Mouse (Mus musculus): Measurements from ENCODE around the gene Chd9. TPM values are rescaled to one million over a fixed set of nuclear protein-coding genes. Genes with fewer than 3 reads are reported as not detected.

Gene Chd9
- polyA plus RNA-seq, 1 experiment, result 882 TPM

GRCm38 (mm10) chr8:90932934-90933333 is 104.8 kb downstream of the Chd9 start:
- Histone ChIP-seq H3K4me3 (replicated peaks; ENCODE audit: insufficient read depth, low read depth, low read length) (no peak overlapping the region), H3K4me1 (ENCODE audit: control insufficient read depth, insufficient read depth, low read length) (no peaks in the 10 kb centered on the region), H3K27me3 (ENCODE audit: control insufficient read depth, insufficient read depth, low read length) (no peaks in the 10 kb centered on the region), H3K27ac (ENCODE audit: insufficient read depth, low read length) (no peak overlapping the region)
- no peak for DNase-seq
- WGBS, result 72% methylated on average over 11 of the region's 11 CpGs
- no peak for TF ChIP-seq POLR2A (IDR thresholded peaks at IDR 0.05; ENCODE audit: borderline replicate concordance, insufficient read depth, low read length)
- no peak for TF ChIP-seq CTCF (IDR thresholded peaks at IDR 0.05; ENCODE audit: borderline replicate concordance, insufficient read depth, low read depth, low read length)

- no peak overlapping the region for H3K27ac ChIP-seq (ENCODE audit: insufficient read depth, low read length)
- no peak overlapping the region for H3K4me3 ChIP-seq (replicated peaks; ENCODE audit: insufficient read depth, low read depth, low read length)
- no peak for DNase-seq
- H3K27me3 ChIP-seq (ENCODE audit: control insufficient read depth, insufficient read depth, low read length), result no peaks in the 10 kb centered on the region
- TF ChIP-seq POLR2A (IDR thresholded peaks at IDR 0.05; ENCODE audit: borderline replicate concordance, insufficient read depth, low read length) (no peak), CTCF (IDR thresholded peaks at IDR 0.05; ENCODE audit: borderline replicate concordance, insufficient read depth, low read depth, low read length) (no peak)
- 45% methylated on average over 1 of the region's 1 CpGs for WGBS
- no peaks in the 10 kb centered on the region for H3K4me1 ChIP-seq (ENCODE audit: control insufficient read depth, insufficient read depth, low read length)
These were observed 106.6 kb downstream of the Chd9 start for GRCm38 (mm10) chr8:90934786-90935185.

- no peak for TF ChIP-seq CTCF (IDR thresholded peaks at IDR 0.05; ENCODE audit: borderline replicate concordance, insufficient read depth, low read depth, low read length)
- no peak for TF ChIP-seq POLR2A (IDR thresholded peaks at IDR 0.05; ENCODE audit: borderline replicate concordance, insufficient read depth, low read length)
- H3K4me1 ChIP-seq (ENCODE audit: control insufficient read depth, insufficient read depth, low read length), result no peaks in the 10 kb centered on the region
- no peak overlapping the region for H3K4me3 ChIP-seq (replicated peaks; ENCODE audit: insufficient read depth, low read depth, low read length)
- 44% methylated on average over 1 of the region's 1 CpGs for WGBS
- DNase-seq, result no peak
- H3K27me3 ChIP-seq (ENCODE audit: control insufficient read depth, insufficient read depth, low read length), result no peaks in the 10 kb centered on the region
- no peak overlapping the region for H3K27ac ChIP-seq (ENCODE audit: insufficient read depth, low read length)
These were observed 108.7 kb downstream of the Chd9 start for GRCm38 (mm10) chr8:90936840-90937239.

GRCm38 (mm10) chr8:90938352-90938930 is 110.3 kb downstream of the Chd9 start:
- Histone ChIP-seq H3K4me1 (ENCODE audit: control insufficient read depth, insufficient read depth, low read length) (no peaks in the 10 kb centered on the region), H3K27ac (ENCODE audit: insufficient read depth, low read length) (no peak overlapping the region), H3K4me3 (replicated peaks; ENCODE audit: insufficient read depth, low read depth, low read length) (no peak overlapping the region), H3K27me3 (ENCODE audit: control insufficient read depth, insufficient read depth, low read length) (no peaks in the 10 kb centered on the region)
- WGBS, result 83% methylated on average over 4 of the region's 4 CpGs
- no peak for TF ChIP-seq POLR2A (IDR thresholded peaks at IDR 0.05; ENCODE audit: borderline replicate concordance, insufficient read depth, low read length)
- no peak for TF ChIP-seq CTCF (IDR thresholded peaks at IDR 0.05; ENCODE audit: borderline replicate concordance, insufficient read depth, low read depth, low read length)
- no peak for DNase-seq

GRCm38 (mm10) chr8:90939867-90940266 is 111.7 kb downstream of the Chd9 start:
- TF ChIP-seq CTCF (IDR thresholded peaks at IDR 0.05; ENCODE audit: borderline replicate concordance, insufficient read depth, low read depth, low read length) (no peak), POLR2A (IDR thresholded peaks at IDR 0.05; ENCODE audit: borderline replicate concordance, insufficient read depth, low read length) (no peak)
- Histone ChIP-seq H3K27ac (ENCODE audit: insufficient read depth, low read length) (no peak overlapping the region), H3K27me3 (ENCODE audit: control insufficient read depth, insufficient read depth, low read length) (no peaks in the 10 kb centered on the region), H3K4me1 (ENCODE audit: control insufficient read depth, insufficient read depth, low read length) (no peaks in the 10 kb centered on the region), H3K4me3 (replicated peaks; ENCODE audit: insufficient read depth, low read depth, low read length) (no peak overlapping the region)
- 96% methylated on average over 1 of the region's 1 CpGs for WGBS
- no peak for DNase-seq

- no peak for DNase-seq
- Histone ChIP-seq H3K4me3 (replicated peaks; ENCODE audit: insufficient read depth, low read depth, low read length) (no peak overlapping the region), H3K27ac (ENCODE audit: insufficient read depth, low read length) (no peak overlapping the region), H3K4me1 (ENCODE audit: control insufficient read depth, insufficient read depth, low read length) (no peaks in the 10 kb centered on the region), H3K27me3 (ENCODE audit: control insufficient read depth, insufficient read depth, low read length) (no peaks in the 10 kb centered on the region)
- TF ChIP-seq POLR2A (IDR thresholded peaks at IDR 0.05; ENCODE audit: borderline replicate concordance, insufficient read depth, low read length), result no peak
- no peak for TF ChIP-seq CTCF (IDR thresholded peaks at IDR 0.05; ENCODE audit: borderline replicate concordance, insufficient read depth, low read depth, low read length)
- WGBS, result 87% methylated on average over 4 of the region's 4 CpGs
These were observed 115.6 kb downstream of the Chd9 start for GRCm38 (mm10) chr8:90943770-90944169.

- Histone ChIP-seq H3K4me3 (replicated peaks; ENCODE audit: insufficient read depth, low read depth, low read length) (peak overlapping the region; percentile 72), H3K27ac (ENCODE audit: insufficient read depth, low read length) (peak overlapping the region; percentile 87), H3K4me1 (ENCODE audit: control insufficient read depth, insufficient read depth, low read length) (peaks cover 7% of the 10 kb centered on the region), H3K27me3 (ENCODE audit: control insufficient read depth, insufficient read depth, low read length) (no peaks in the 10 kb centered on the region)
- DNase-seq, result peak; percentile 84 to 87
- peak; percentile 76; the same call in 1 of the 2 replicates for TF ChIP-seq POLR2A (IDR thresholded peaks at IDR 0.05; ENCODE audit: borderline replicate concordance, insufficient read depth, low read length)
- TF ChIP-seq CTCF (IDR thresholded peaks at IDR 0.05; ENCODE audit: borderline replicate concordance, insufficient read depth, low read depth, low read length), result peak; percentile 15; the same call in 1 of the 2 replicates
- WGBS, result under 1% methylated on average over 21 of the region's 21 CpGs
These were observed 126.9 kb downstream of the Chd9 start for GRCm38 (mm10) chr8:90954802-90955760.

Measured in cerebellum, adult 2 months (tissue).